Mouse (Mus musculus) hindbrain, embryonic 15.5 days (tissue): Measurements from ENCODE around the gene Lsm12. TPM values are rescaled to one million over a fixed set of nuclear protein-coding genes. Genes with fewer than 3 reads are reported as not detected.
"Not testable (repeated sequence)": the region's sequence is repeated elsewhere in the genome, so short reads cannot be mapped to it uniquely, and the experiment has no call there.

Experiments
- ATAC-seq: fragments of 200-750 bp; cut with Nextera tagmentation; 2 replicates; pipeline ENCODE4 v1.8.0; 2017; ENCODE audit warnings: low read depth, moderate number of reproducible peaks, moderate TSS enrichment; ENCODE audit not compliant: low FRiP score
- H3K27ac ChIP-seq: fragments of 300-500 bp; sonication (generic); replicated peaks from 2 replicates; pipeline ENCODE4 v1.5.1; 2015; ENCODE audit warnings: mild to moderate bottlenecking, inconsistent platforms
- H3K27me3 ChIP-seq: fragments of 300-500 bp; sonication (generic); 2 replicates; pipeline ENCODE4 v1.6.1; 2015; ENCODE audit warnings: control low read depth, inconsistent platforms
- H3K36me3 ChIP-seq: fragments of 300-500 bp; sonication (generic); 2 replicates; pipeline ENCODE4 v1.6.1; 2015; ENCODE audit warnings: control low read depth, inconsistent platforms
- H3K4me1 ChIP-seq: fragments of 300-500 bp; sonication (generic); replicated peaks from 2 replicates; pipeline ENCODE4 v1.6.1; 2015; ENCODE audit warnings: control low read depth, inconsistent platforms
- H3K4me2 ChIP-seq: fragments of 300-500 bp; sonication (generic); 2 replicates; pipeline ENCODE4 v1.6.1; 2015; ENCODE audit warnings: moderate library complexity, mild to moderate bottlenecking, inconsistent platforms
- H3K4me3 ChIP-seq: fragments of 300-500 bp; sonication (generic); 2 replicates; pipeline ENCODE4 v1.5.1; 2015; ENCODE audit warnings: mild to moderate bottlenecking, inconsistent platforms
- H3K9ac ChIP-seq: fragments of 300-500 bp; sonication (generic); 2 replicates; pipeline ENCODE4 v1.6.1; 2015; ENCODE audit warnings: inconsistent platforms
- H3K9me3 ChIP-seq: fragments of 300-500 bp; sonication (generic); 2 replicates; pipeline ENCODE4 v1.6.1; 2016; ENCODE audit warnings: control low read depth, inconsistent platforms
- WGBS: fragments of 180-500 bp; shearing (Covaris S2); methylation state at CpG from one replicate; pipeline ENCODE4 v1.1.7; 2015; 5-methylcytosine and 5-hydroxymethylcytosine counted together
- polyA plus RNA-seq: library from polyadenylated mRNA; unstranded; fragments of >200 nt; fragmentation: Nextera tagmentation; extraction: Ambion mirVana; gene quantifications from 2 replicates; pipeline ENCODE4 v1.2.1, GENCODE M21; 2015

Lsm12 gene
- polyA plus RNA-seq, 1 experiment from 2014 or later = 102 TPM

DNA sequence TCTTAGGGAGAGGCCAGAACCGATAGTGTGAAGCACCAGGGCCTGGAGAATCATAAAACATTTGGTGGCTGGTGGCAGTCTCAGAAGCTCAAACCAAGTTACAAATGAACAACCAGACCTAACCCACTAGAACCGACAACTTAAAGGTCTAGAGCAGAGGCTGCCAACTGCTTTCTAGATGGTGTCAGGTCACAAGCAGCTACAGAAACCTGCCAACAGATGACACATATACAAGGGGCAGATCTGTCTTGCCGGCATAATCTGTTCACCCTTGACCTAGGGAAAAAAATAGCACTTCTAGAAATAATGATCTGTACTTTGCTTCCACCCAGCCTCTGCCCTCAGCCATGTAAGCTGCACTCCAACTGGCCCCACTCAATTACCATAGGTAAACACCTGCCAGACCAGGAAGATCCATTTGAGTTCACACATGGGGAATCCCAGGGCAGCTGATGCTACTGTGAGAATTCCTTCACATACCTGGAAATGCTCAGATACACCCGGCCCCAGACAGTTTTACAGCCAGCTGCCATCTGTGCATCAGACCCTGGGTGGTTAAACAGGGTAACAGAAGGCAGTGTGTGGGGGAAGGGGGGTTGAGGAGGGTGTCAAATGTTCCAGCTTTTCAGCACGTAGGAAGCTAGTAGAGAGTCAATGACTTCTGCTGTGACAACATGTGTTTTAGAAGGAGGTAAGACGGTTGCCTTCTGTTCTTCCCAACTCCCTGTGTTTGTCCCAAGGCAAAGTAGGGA is 18.9 kb downstream of the Lsm12 start:
- Histone ChIP-seq H3K27ac (no peak overlapping the region), H3K9ac (no peak overlapping the region), H3K4me3 (no peak overlapping the region), H3K9me3 (no peaks in the 10 kb centered on the region), H3K27me3 (no peaks in the 10 kb centered on the region), H3K4me2 (no peak overlapping the region), H3K4me1 (no peaks in the 10 kb centered on the region), H3K36me3 (peaks cover 49% of the 10 kb centered on the region)
- peak; percentile 45; the same call in 1 of the 2 replicates for ATAC-seq
- WGBS = 67% methylated on average over 6 of the region's 6 CpGs

DNA sequence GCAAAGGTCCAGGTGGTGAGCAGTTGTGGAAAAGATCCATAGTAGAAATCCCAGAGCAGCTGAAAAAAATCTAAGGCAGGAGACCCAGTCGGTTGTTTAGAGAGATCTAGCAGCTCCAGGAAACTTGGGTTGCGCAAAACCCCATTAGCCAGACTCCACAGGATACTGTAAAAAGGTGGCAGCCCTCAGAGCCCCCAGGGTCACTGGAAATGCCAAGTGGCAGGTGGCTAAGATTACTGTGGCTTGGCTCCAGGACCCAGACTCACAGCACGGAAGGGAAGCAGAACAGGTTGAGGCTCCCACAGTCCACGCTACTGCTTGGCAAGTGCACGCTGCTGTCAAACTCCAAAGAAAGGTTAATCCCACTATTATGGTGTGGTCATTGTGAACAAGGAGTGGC is 25.3 kb downstream of the Lsm12 start:
- H3K4me1 ChIP-seq = peaks cover 9% of the 10 kb centered on the region
- ATAC-seq = no peak
- no peak overlapping the region for H3K4me2 ChIP-seq
- peaks cover 26% of the 10 kb centered on the region for H3K36me3 ChIP-seq
- WGBS = 74% methylated on average over 5 of the region's 5 CpGs
- no peak overlapping the region for H3K9ac ChIP-seq
- no peak overlapping the region for H3K4me3 ChIP-seq
- H3K9me3 ChIP-seq = no peaks in the 10 kb centered on the region
- no peaks in the 10 kb centered on the region for H3K27me3 ChIP-seq
- H3K27ac ChIP-seq = no peak overlapping the region

DNA sequence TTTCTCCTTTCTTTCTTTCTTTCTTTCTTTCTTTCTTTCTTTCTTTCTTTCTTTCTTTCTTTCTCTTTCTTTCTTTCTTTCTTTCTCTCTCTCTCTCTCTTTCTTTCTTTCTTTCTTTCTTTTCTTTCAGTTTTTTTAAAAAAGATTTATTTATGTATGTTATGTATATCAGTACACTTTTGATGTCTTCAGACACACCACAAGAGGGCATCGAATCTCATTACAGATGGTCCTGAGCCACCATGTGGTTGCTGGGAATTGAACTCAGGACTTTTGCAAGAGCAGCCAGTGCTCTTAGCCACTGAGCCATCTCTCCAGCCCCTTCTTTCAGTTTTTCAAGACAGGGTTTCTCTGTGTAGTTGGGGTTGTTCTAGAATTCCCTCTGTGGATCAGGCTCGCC is 27.1 kb downstream of the Lsm12 start:
- not testable (repeated sequence) for H3K9me3 ChIP-seq, H3K4me3 ChIP-seq, H3K27ac ChIP-seq, H3K4me2 ChIP-seq, ATAC-seq, H3K27me3 ChIP-seq, H3K9ac ChIP-seq
- peaks cover 14% of the 10 kb centered on the region for H3K36me3 ChIP-seq
- whole genome bisulfite sequencing = 87% methylated on average over 2 of the region's 2 CpGs
- peaks cover 12% of the 10 kb centered on the region for H3K4me1 ChIP-seq

DNA sequence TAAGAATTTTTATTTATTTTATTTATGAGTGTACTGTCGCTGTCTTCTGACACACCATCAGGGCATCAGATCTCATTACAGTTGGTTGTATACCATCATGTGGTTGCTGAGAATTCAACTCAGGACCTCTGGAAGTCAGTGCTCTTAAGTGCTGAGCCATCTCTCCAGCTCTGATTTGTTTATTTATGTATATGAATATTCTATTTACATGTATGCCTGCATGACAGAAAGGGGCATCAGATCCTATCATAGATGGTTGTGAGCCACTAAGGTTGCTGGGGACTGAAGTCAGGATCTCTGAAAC is 28.4 kb downstream of the Lsm12 start:
- H3K36me3 ChIP-seq = peaks cover 11% of the 10 kb centered on the region; the same call in 1 of the 2 replicates
- H3K4me1 ChIP-seq = peaks cover 12% of the 10 kb centered on the region
- WGBS = 8% methylated on average over 1 of the region's 1 CpGs
- no peaks in the 10 kb centered on the region for H3K27me3 ChIP-seq
- no peak overlapping the region for H3K9ac ChIP-seq
- H3K4me2 ChIP-seq = peak overlapping the region; percentile 96; the same call in 1 of the 2 replicates
- H3K4me3 ChIP-seq = no peak overlapping the region
- no peaks in the 10 kb centered on the region for H3K9me3 ChIP-seq
- ATAC-seq = no peak
- H3K27ac ChIP-seq = no peak overlapping the region

DNA sequence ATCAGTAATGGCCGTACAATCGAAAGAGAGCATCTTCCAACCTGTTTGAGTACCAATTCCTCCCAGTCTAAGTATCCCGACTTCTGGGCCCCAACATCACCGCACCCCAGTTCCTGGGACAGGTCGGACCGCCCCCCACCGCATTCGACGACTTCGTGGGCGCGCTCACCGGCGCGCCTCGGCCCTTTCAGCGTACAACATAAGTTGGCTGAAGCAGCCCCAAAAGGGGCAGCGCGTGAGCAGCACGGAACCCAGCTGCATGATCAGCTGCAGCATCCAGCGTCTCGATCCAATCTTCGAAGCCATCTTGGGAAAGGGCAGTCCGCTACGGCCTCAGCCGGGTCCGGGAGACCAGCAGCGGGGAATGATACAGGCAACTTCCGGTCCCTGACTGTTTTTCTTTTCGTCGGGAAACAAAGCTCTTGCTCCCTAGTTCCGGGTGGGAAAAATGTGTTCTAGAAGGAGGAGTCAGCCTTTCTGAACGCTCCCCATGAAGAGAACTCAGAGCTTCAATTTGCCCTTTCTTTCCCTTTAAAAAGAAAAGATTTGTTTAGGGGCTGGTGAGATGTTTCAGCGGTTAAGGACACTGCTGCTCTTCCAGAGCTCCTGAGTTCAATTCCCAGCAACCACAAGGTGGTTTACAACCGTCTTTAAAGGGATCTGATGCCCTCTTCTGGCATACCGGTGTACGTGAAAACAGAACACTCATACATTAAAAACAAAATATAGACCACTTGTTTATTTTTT is 28.9 kb downstream of the Lsm12 start, which contains the start of gene Tmem101:
Gene Tmem101, minus strand, starts transcription at position 366 of the 747 bp plus-strand sequence.
- H3K27ac ChIP-seq = peak within 1 kb of the TSS; percentile 83
- peak within 1 kb of the TSS; percentile 82 for H3K4me3 ChIP-seq
- H3K36me3 ChIP-seq = peaks cover 7% of the 10 kb centered on the region; the same call in 1 of the 2 replicates
- no peaks in the 10 kb centered on the region for H3K27me3 ChIP-seq
- H3K4me2 ChIP-seq = peak within 1 kb of the TSS; percentile 96
- H3K9ac ChIP-seq = peak within 1 kb of the TSS; percentile 80
- under 1% methylated on average over 37 of the region's 37 CpGs for WGBS
- peaks cover 12% of the 10 kb centered on the region for H3K4me1 ChIP-seq
- no peaks in the 10 kb centered on the region for H3K9me3 ChIP-seq
- peak; percentile 89 for ATAC-seq

DNA sequence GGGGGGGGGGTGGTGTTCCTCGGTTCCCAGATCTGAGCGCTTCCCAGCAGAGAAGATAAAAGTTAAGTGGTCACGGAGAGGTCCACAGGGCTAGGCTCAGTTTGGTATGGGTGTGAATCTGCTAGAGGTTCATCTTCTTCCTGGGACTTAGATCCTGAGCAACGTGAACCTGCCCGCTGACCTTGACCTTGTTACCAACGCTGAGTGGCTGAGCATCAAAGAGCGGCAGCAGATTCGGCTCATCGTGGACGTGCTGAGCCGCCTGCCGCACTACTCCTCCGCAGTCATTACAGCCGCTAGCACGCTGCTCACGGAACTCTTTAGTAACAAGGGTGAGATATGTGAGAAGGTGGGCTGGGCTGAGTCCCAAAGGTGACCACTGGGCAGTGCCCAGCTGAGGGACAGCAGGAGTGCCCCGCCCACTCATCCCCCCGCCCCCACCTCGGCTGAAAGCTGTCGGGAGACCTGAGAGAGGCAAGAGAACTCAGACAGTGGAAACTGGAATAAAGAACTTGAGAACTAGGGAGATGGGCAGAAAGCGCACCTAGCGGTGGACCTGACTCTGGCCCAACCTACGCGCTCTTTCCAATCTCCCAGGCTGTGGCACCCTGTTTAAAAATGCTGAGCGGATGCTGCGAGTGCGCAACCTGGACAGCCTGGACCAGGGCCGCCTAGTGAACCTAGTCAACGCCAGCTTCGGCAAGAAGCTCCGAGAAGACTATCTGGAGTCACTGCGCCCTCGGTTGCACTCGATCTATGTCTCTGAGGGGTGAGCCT is 37.7 kb downstream of the Lsm12 start:
- WGBS = 12% methylated on average over 34 of the region's 34 CpGs
- Histone ChIP-seq H3K27me3 (peaks cover 77% of the 10 kb centered on the region), H3K4me1 (peaks cover 19% of the 10 kb centered on the region), H3K9ac (no peak overlapping the region), H3K9me3 (no peaks in the 10 kb centered on the region), H3K27ac (no peak overlapping the region), H3K4me3 (no peak overlapping the region), H3K36me3 (no peaks in the 10 kb centered on the region), H3K4me2 (no peak overlapping the region)
- ATAC-seq = no peak

DNA sequence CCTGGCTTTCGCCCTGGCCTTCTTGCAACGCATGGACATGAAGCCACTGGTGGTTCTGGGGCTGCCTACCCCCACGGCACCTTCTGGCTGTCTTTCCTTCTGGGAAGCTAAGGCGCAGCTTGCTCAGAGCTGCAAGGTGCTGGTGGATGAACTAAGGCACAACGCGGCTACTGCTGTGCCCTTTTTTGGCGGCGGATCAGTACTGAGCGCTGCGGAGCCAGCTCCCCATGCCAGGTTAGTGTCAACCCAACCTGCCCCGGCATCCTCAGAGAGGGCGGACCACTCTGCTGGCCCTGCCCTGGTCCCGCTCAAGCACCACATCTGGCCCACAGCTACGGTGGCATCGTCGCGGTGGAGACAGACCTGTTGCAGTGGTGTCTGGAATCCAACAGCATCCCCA is 38.6 kb downstream of the Lsm12 start:
- 10% methylated on average over 17 of the region's 17 CpGs for WGBS
- H3K27ac ChIP-seq = no peak overlapping the region
- no peak for ATAC-seq
- H3K9me3 ChIP-seq = no peaks in the 10 kb centered on the region
- H3K27me3 ChIP-seq = peaks cover 80% of the 10 kb centered on the region
- no peaks in the 10 kb centered on the region for H3K36me3 ChIP-seq
- H3K4me3 ChIP-seq = no peak overlapping the region
- H3K4me2 ChIP-seq = no peak overlapping the region
- H3K4me1 ChIP-seq = peaks cover 19% of the 10 kb centered on the region
- H3K9ac ChIP-seq = no peak overlapping the region

DNA sequence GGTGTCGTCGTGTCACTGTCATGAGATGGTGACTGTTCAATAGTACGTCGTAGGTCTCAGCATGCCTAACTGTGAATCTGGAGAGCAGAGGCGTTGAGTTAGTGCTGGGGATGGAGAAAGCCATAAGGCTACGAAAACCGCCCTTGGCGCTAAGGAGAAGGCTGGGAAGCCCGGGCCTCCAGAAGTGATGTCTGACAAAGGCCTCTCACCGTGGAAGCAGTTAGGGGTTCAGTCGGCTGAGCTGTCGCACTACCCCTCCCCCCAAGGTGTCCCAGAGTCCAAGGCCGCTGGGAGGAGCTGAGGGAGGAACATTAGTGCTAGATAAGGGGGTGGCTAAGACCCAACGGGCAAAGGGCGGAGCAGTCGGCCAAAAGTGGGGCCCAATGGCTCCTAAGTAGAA is 39.1 kb downstream of the Lsm12 start:
- Histone ChIP-seq H3K4me1 (peaks cover 19% of the 10 kb centered on the region), H3K27me3 (peaks cover 80% of the 10 kb centered on the region), H3K4me3 (no peak overlapping the region), H3K36me3 (no peaks in the 10 kb centered on the region), H3K9ac (no peak overlapping the region), H3K9me3 (no peaks in the 10 kb centered on the region), H3K27ac (no peak overlapping the region), H3K4me2 (no peak overlapping the region)
- no peak for ATAC-seq
- 3% methylated on average over 16 of the region's 16 CpGs for WGBS

DNA sequence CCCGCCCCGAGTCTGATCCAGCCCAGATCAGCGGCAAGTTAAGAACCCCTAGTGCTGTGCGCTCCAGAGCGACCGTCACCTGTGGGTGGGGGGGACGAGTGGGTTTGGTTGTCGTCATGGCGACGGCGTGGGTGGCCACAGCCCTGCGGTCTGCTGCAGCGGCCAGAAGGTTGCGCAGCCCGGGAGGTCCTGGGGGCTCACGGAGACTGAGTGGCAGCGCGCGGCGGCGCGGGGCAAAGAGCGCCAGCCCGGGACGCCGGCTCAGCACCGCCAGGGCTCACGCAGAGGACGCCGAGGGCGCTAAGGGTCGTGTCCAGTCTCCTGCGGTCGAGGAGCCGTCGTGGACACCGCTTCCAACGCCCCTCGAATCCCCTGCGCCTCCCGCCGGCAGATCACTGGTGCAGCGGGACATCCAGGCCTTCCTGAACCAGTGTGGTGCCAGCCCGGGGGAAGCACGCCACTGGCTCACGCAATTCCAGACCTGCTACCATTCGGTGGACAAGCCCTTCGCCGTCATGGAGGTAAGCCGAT is 39.6 kb downstream of the Lsm12 start, which contains the start of gene Nags:
Gene Nags, plus strand, starts transcription at position 43 of the 531 bp plus-strand sequence.
- Histone ChIP-seq H3K9ac (no peak within 1 kb of the TSS), H3K9me3 (no peaks in the 10 kb centered on the region), H3K4me2 (peak within 1 kb of the TSS; percentile 45), H3K27ac (no peak within 1 kb of the TSS), H3K4me3 (peak within 1 kb of the TSS; percentile 20), H3K27me3 (peaks cover 80% of the 10 kb centered on the region), H3K4me1 (peaks cover 19% of the 10 kb centered on the region), H3K36me3 (no peaks in the 10 kb centered on the region)
- ATAC-seq = no peak
- WGBS = 2% methylated on average over 49 of the region's 50 CpGs

DNA sequence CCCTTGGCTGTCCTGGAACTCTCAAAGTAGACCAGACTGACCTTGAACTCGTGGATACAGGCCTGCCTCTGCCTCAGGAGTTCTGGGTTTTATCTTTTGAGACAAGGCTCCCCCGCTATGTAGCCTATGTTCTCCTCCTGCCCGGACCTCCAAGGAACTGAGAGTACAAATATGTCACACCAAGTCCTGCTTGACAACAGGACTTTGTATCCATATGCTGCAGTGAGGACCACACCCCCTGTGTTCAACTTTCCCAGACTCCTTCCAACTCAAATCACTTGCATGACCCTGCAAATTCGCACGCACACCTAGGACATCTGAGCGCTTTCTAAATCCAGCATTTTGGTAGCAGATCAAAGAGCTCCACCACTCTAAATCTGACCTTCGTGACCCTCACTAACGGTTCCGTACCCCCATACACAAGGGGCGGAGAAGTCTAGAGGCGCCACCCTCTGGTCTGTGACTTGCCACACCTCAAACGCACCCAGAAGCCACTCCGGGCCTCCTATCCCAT is 40.1 kb downstream of the Lsm12 start:
- Histone ChIP-seq H3K4me2 (peak overlapping the region; percentile 45), H3K27me3 (peaks cover 78% of the 10 kb centered on the region), H3K27ac (no peak overlapping the region), H3K9me3 (no peaks in the 10 kb centered on the region), H3K9ac (no peak overlapping the region), H3K4me1 (peaks cover 19% of the 10 kb centered on the region), H3K4me3 (peak overlapping the region; percentile 20), H3K36me3 (no peaks in the 10 kb centered on the region)
- WGBS = 22% methylated on average over 13 of the region's 13 CpGs
- ATAC-seq = no peak

DNA sequence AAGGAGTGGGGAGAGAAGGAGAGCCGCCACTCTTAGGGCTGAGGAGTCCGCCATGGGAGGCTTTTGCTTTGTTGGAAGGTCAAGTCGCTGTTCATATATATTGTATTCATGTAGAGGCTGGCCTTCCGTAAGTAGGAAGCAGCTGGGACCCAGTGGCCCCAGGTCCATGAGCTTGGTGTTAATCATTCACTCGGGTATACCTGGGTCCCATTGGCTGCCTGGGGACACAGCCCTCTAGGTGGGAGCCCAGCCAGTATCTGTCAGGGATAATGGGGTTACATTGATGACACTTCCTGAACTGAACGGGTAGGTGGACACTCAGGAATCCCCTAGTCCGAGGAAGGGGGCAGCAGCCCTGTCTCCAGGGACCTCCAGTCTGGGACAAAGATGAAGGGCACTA is 42.7 kb downstream of the Lsm12 start:
- ATAC-seq = no peak
- WGBS = 69% methylated on average over 7 of the region's 7 CpGs
- peaks cover 58% of the 10 kb centered on the region for H3K27me3 ChIP-seq
- H3K4me1 ChIP-seq = peaks cover 21% of the 10 kb centered on the region
- no peak overlapping the region for H3K4me2 ChIP-seq
- H3K9me3 ChIP-seq = no peaks in the 10 kb centered on the region
- no peak overlapping the region for H3K4me3 ChIP-seq
- H3K27ac ChIP-seq = no peak overlapping the region
- H3K36me3 ChIP-seq = no peaks in the 10 kb centered on the region
- no peak overlapping the region for H3K9ac ChIP-seq
